Mouse (Mus musculus) embryonic facial prominence, embryonic 13.5 days (tissue): ENCODE results near the gene Psmc5. TPM values are rescaled to one million over a fixed set of nuclear protein-coding genes. Genes with fewer than 3 reads are reported as not detected.

Experiments
- ATAC-seq: fragments of 200-750 bp; cut with Nextera tagmentation; 2 replicates; pipeline ENCODE4 v1.8.0; 2017; ENCODE audit warnings: low read depth; ENCODE audit not compliant: insufficient number of reproducible peaks, insufficient read depth, low FRiP score, low TSS enrichment
- H3K27ac ChIP-seq: fragments of 300-500 bp; sonication (generic); 2 replicates; pipeline ENCODE4 v1.5.1; 2015; ENCODE audit warnings: moderate library complexity, mild to moderate bottlenecking, inconsistent platforms
- H3K27me3 ChIP-seq: fragments of 300-500 bp; sonication (generic); 2 replicates; pipeline ENCODE4 v1.6.1; 2015; ENCODE audit warnings: mild to moderate bottlenecking, inconsistent platforms
- H3K36me3 ChIP-seq: fragments of 300-500 bp; sonication (generic); 2 replicates; pipeline ENCODE4 v1.6.1; 2015; ENCODE audit warnings: mild to moderate bottlenecking, inconsistent platforms
- H3K4me1 ChIP-seq: fragments of 300-500 bp; sonication (generic); 2 replicates; pipeline ENCODE4 v1.6.1; 2015; ENCODE audit warnings: inconsistent platforms
- H3K4me2 ChIP-seq: fragments of 300-500 bp; sonication (generic); 2 replicates; pipeline ENCODE4 v1.6.1; 2015; ENCODE audit warnings: moderate library complexity, mild to moderate bottlenecking, inconsistent platforms
- H3K4me3 ChIP-seq: fragments of 300-500 bp; sonication (generic); 2 replicates; pipeline ENCODE4 v1.5.1; 2015; ENCODE audit warnings: mild to moderate bottlenecking, inconsistent platforms
- H3K9ac ChIP-seq: fragments of 300-500 bp; sonication (generic); 2 replicates; pipeline ENCODE4 v1.6.1; 2015; ENCODE audit warnings: mild to moderate bottlenecking, inconsistent platforms
- H3K9me3 ChIP-seq: fragments of 300-500 bp; sonication (generic); 2 replicates; pipeline ENCODE4 v1.6.1; 2016; ENCODE audit warnings: inconsistent platforms
- WGBS: fragments of 180-500 bp; shearing (Covaris S2); methylation state at CpG from one replicate; pipeline ENCODE4 v1.1.7; 2015; ENCODE audit warnings: mixed read lengths; 5-methylcytosine and 5-hydroxymethylcytosine counted together
- polyA plus RNA-seq: library from polyadenylated mRNA; unstranded; fragments of >200 nt; fragmentation: Nextera tagmentation; extraction: Ambion mirVana; gene quantifications from 2 replicates; pipeline ENCODE4 v1.2.1, GENCODE M21; 2015

The Psmc5 gene
- polyA plus RNA-seq, 1 experiment from 2014 or later = 310 TPM

- Histone ChIP-seq H3K9ac (no peak overlapping the region), H3K4me2 (no peak overlapping the region), H3K27ac (peak overlapping the region; percentile 87), H3K36me3 (no peaks in the 10 kb centered on the region), H3K9me3 (no peaks in the 10 kb centered on the region), H3K27me3 (no peaks in the 10 kb centered on the region), H3K4me1 (peaks cover 19% of the 10 kb centered on the region), H3K4me3 (no peak overlapping the region)
- WGBS = 86% methylated on average over 7 of the region's 7 CpGs
- ATAC-seq = no peak
Measured at GRCm38 (mm10) chr11:106286206-106286605, 30.3 kb downstream of the Psmc5 start.

GRCm38 (mm10) chr11:106286987-106287386 lies 31.0 kb downstream of the Psmc5 start:
- ATAC-seq = 0 out of 2 replicates have a peak, but pooled peaks have one; percentile 27
- no peaks in the 10 kb centered on the region for H3K27me3 ChIP-seq
- no peaks in the 10 kb centered on the region for H3K9me3 ChIP-seq
- peaks cover 19% of the 10 kb centered on the region for H3K4me1 ChIP-seq
- H3K36me3 ChIP-seq = no peaks in the 10 kb centered on the region
- 34% methylated on average over 11 of the region's 11 CpGs for WGBS
- 0 out of 2 replicates have a peak overlapping the region, but pooled peaks have one; percentile 22 for H3K9ac ChIP-seq
- H3K4me2 ChIP-seq = 0 out of 2 replicates have a peak overlapping the region, but pooled peaks have one; percentile 5
- peak overlapping the region; percentile 87 for H3K27ac ChIP-seq
- H3K4me3 ChIP-seq = no peak overlapping the region

- H3K4me3 ChIP-seq = no peak overlapping the region
- H3K27ac ChIP-seq = no peak overlapping the region
- peaks cover 19% of the 10 kb centered on the region for H3K4me1 ChIP-seq
- H3K9me3 ChIP-seq = no peaks in the 10 kb centered on the region
- H3K36me3 ChIP-seq = no peaks in the 10 kb centered on the region
- WGBS = 64% methylated on average over 8 of the region's 8 CpGs
- no peaks in the 10 kb centered on the region for H3K27me3 ChIP-seq
- H3K4me2 ChIP-seq = no peak overlapping the region
- no peak overlapping the region for H3K9ac ChIP-seq
- no peak for ATAC-seq
Measured at GRCm38 (mm10) chr11:106289369-106289768, 33.4 kb downstream of the Psmc5 start.

- H3K4me1 ChIP-seq = peaks cover 19% of the 10 kb centered on the region
- WGBS = 88% methylated on average over 5 of the region's 5 CpGs
- H3K4me3 ChIP-seq = no peak overlapping the region
- H3K27ac ChIP-seq = no peak overlapping the region
- no peaks in the 10 kb centered on the region for H3K36me3 ChIP-seq
- no peaks in the 10 kb centered on the region for H3K9me3 ChIP-seq
- H3K4me2 ChIP-seq = no peak overlapping the region
- H3K27me3 ChIP-seq = no peaks in the 10 kb centered on the region
- ATAC-seq = no peak
- H3K9ac ChIP-seq = no peak overlapping the region
Measured at GRCm38 (mm10) chr11:106290376-106290775, 34.4 kb downstream of the Psmc5 start.

DNA sequence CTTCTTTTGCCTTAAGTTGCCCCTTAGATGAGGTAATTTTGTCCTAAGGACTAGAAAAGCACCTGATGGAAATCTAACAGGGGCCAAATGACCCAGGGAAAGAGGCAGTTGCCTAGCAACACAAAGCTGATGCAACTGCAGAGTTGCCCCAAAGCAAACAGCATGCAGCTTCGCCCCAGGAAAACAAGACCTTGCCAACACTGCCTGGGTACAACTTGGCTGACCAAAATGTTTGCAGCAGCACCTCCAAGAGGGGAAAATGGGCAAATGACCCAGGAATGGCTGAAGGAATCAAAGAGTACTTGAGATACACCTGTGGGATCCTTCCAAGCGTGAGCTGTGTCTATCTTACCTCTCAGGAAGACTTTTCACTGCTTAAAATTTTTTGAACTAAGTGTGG lies 35.9 kb downstream of the Psmc5 start:
- Histone ChIP-seq H3K4me2 (no peak overlapping the region), H3K36me3 (no peaks in the 10 kb centered on the region), H3K9ac (no peak overlapping the region), H3K4me1 (peaks cover 10% of the 10 kb centered on the region), H3K9me3 (no peaks in the 10 kb centered on the region), H3K27me3 (no peaks in the 10 kb centered on the region), H3K4me3 (no peak overlapping the region), H3K27ac (no peak overlapping the region)
- WGBS = 90% methylated on average over 2 of the region's 2 CpGs
- no peak for ATAC-seq

- no peak within 1 kb of the TSS for H3K9ac ChIP-seq
- no peaks in the 10 kb centered on the region for H3K27me3 ChIP-seq
- 85% methylated on average over 9 of the region's 9 CpGs for WGBS
- no peaks in the 10 kb centered on the region for H3K9me3 ChIP-seq
- H3K27ac ChIP-seq = no peak within 1 kb of the TSS
- no peak for ATAC-seq
- H3K4me1 ChIP-seq = no peaks in the 10 kb centered on the region
- no peak within 1 kb of the TSS for H3K4me3 ChIP-seq
- H3K36me3 ChIP-seq = no peaks in the 10 kb centered on the region
- no peak within 1 kb of the TSS for H3K4me2 ChIP-seq
Measured at GRCm38 (mm10) chr11:106301765-106302164, 45.8 kb downstream of the Psmc5 start, which contains the start of gene Gh. Gene Gh, minus strand, starts transcription at chr11:106301865.

GRCm38 (mm10) chr11:106302634-106303033 lies 46.7 kb downstream of the Psmc5 start:
- Histone ChIP-seq H3K9ac (no peak overlapping the region), H3K27me3 (no peaks in the 10 kb centered on the region), H3K9me3 (no peaks in the 10 kb centered on the region), H3K36me3 (no peaks in the 10 kb centered on the region), H3K4me1 (no peaks in the 10 kb centered on the region), H3K4me3 (no peak overlapping the region), H3K27ac (no peak overlapping the region), H3K4me2 (no peak overlapping the region)
- WGBS = 19% methylated on average over 2 of the region's 2 CpGs
- ATAC-seq = no peak

GRCm38 (mm10) chr11:106305348-106306064 lies 49.6 kb downstream of the Psmc5 start:
- Histone ChIP-seq H3K4me2 (no peak overlapping the region), H3K27ac (no peak overlapping the region), H3K9me3 (no peaks in the 10 kb centered on the region), H3K4me1 (no peaks in the 10 kb centered on the region), H3K4me3 (no peak overlapping the region), H3K27me3 (no peaks in the 10 kb centered on the region), H3K36me3 (no peaks in the 10 kb centered on the region), H3K9ac (no peak overlapping the region)
- no peak for ATAC-seq
- 76% methylated on average over 10 of the region's 10 CpGs for WGBS

DNA sequence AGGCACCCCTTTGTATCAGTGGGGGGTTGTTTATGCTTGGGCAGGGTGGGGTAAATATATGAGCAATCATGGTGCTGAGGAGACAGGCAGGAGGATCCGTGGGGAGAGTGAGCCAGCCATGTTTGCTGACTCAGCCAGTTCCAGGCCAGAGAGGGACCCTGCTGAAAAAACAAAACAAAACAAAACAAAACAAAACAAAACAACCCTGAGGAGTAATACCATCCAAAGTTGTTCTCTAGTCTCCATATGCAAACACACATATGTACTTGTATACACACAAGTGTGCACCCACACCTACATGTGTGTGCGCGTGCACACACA lies 50.1 kb downstream of the Psmc5 start:
- no peak for ATAC-seq
- Histone ChIP-seq H3K4me3 (no peak overlapping the region), H3K36me3 (no peaks in the 10 kb centered on the region), H3K9me3 (no peaks in the 10 kb centered on the region), H3K4me1 (no peaks in the 10 kb centered on the region), H3K4me2 (no peak overlapping the region), H3K9ac (no peak overlapping the region), H3K27me3 (no peaks in the 10 kb centered on the region), H3K27ac (no peak overlapping the region)
- 86% methylated on average over 3 of the region's 3 CpGs for WGBS

- no peak overlapping the region for H3K4me3 ChIP-seq
- no peaks in the 10 kb centered on the region for H3K4me1 ChIP-seq
- H3K4me2 ChIP-seq = no peak overlapping the region
- H3K36me3 ChIP-seq = no peaks in the 10 kb centered on the region
- H3K27me3 ChIP-seq = no peaks in the 10 kb centered on the region
- H3K27ac ChIP-seq = no peak overlapping the region
- no peak overlapping the region for H3K9ac ChIP-seq
- ATAC-seq = no peak
- 88% methylated on average over 9 of the region's 9 CpGs for WGBS
- H3K9me3 ChIP-seq = no peaks in the 10 kb centered on the region
Measured at GRCm38 (mm10) chr11:106306758-106307157, 50.8 kb downstream of the Psmc5 start.

- Histone ChIP-seq H3K4me2 (no peak overlapping the region), H3K36me3 (no peaks in the 10 kb centered on the region), H3K9me3 (no peaks in the 10 kb centered on the region), H3K4me3 (no peak overlapping the region), H3K27ac (no peak overlapping the region), H3K27me3 (no peaks in the 10 kb centered on the region), H3K9ac (no peak overlapping the region), H3K4me1 (no peaks in the 10 kb centered on the region)
- WGBS = 76% methylated on average over 5 of the region's 5 CpGs
- ATAC-seq = no peak
Measured at GRCm38 (mm10) chr11:106307432-106307831, 51.5 kb downstream of the Psmc5 start.

DNA sequence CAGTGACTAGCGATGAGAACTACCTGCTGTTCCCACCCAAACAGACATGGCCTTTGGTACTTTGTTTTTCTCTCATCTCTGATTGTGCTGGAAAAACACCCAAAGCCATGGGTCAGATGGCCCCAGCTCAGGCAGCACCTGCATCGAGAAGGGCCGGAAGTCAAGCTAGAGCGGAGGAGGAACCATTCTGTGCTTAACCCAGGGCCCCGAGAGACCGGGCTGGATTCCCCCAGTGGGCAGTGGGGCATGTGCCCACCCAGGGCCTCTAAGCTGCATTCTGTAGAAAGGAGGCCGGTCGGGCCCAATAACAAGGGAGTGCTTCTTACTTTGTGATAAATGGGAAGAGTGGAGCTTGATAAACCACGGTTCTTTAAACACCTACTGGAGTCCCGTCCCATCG lies 52.2 kb downstream of the Psmc5 start:
- no peaks in the 10 kb centered on the region for H3K36me3 ChIP-seq
- H3K9me3 ChIP-seq = no peaks in the 10 kb centered on the region
- no peak overlapping the region for H3K4me2 ChIP-seq
- no peak for ATAC-seq
- WGBS = 89% methylated on average over 11 of the region's 11 CpGs
- H3K4me1 ChIP-seq = peaks cover 1% of the 10 kb centered on the region; the same call in 1 of the 2 replicates
- no peak overlapping the region for H3K27ac ChIP-seq
- no peaks in the 10 kb centered on the region for H3K27me3 ChIP-seq
- H3K4me3 ChIP-seq = no peak overlapping the region
- H3K9ac ChIP-seq = no peak overlapping the region
